Mouse (Mus musculus): ENCODE data around the gene Hmgn1.
A peak's percentile ranks its signal among the peaks of the same experiment; 100 is the strongest.
"Not testable (repeated sequence)": the region's sequence is repeated elsewhere in the genome, so short reads cannot be mapped to it uniquely, and the experiment has no call there.

Hmgn1 gene

DNA sequence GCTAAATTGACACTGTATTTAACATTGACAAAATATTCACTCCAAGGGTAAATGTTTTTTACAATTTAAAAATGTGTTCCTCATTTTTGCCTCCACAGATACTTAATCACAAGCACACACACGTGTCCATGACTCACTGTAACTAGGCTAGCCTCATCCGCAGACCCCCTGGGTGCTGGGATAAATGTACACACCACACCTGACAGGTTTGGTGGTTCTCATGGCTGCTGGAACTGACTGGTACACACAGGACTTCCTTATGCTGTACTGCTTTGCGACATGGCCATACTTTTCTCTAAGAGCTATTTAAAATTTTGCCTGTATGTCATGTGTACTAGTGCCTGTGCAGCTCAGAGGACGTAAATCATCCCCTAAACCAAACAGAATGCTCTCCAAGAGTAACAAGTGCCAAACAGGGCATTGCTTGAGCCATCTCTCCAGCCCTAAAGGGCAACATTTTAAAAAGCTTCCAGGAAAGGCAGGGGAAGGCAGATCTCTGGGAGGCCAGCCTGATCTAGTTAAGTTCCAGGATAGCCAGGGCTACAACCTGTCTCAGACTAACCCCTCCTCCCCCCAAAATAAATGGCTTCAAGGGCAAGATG, 7.4 kb downstream of the Hmgn1 start:
- no peak for DNase-seq

- peak; percentile 6 for DNase-seq
Observed at GRCm38 (mm10) chr16:96114729-96115128, 12.8 kb downstream of the Hmgn1 start.

DNA sequence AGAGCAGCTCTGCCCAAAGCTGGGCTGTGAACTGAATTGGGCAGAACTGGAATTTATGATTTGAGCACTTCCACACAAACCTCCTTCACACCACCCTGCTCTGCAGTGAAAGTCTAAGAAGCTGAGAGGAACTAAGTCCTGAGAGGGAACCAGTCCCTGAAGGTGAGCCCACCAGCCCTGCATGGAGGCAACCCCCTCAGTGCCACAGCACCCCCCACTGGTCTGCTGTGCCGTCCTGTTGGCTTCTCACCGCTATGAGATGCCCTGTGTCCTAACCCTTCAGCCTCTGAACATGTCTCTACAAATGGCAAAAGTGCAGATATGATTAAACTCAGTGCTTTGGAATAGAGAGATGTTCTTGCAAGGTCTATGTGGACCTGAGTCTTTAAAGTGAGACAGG, 14.8 kb downstream of the Hmgn1 start:
- DNase-seq, result no peak

DNA sequence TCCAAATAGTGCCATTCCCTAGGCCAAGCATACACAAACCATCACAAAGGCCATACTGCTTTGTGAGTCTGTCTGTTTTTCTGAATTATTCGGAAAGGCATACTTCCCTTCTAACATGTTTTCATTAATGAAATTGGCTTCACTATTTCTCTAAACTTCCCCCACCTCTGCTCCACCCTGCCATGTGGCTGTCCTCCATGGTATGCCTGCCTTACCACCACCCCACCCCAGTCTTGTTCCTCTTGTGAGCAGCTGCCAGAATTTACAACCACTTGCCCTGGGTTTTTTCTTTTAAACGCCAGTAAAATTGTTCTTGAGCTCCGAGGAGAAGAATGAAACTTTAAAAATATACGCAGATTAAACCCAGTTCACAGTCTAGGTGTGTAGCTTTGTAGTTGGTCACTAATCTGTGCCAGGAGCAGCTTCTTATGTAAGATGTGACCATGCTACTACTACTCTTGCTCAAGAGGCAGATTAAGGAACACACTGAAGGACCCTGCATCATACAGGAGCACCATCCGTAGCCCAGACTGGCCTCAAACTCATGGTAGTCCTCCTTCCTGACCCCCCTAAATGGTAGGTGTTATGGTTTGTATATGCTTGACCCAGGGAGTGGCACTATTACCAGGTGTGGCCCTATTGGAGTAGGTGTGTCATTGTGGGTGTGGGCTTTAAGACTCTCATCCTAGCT, 16.7 kb downstream of the Hmgn1 start:
- DNase-seq, result no peak

DNA sequence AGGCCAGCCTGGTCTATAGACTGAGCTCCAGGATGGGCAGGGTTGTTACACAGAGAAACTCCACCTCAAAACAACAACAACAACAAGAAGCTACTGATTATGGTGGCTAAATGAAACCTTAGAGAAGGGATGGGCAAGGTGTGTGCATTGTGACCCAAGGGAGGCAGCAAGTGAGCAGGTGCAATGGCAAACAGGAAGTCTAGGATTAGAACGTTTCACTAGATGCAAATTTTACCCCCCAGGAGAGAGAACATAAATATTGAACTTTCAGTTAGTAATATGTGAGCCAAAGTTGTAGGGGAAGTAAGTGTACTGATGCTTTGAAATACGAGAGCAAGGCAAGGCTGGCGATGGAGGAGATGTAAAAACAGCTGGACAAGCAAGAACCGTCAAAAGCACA, 17.9 kb downstream of the Hmgn1 start:
- DNase-seq, result no peak

DNA sequence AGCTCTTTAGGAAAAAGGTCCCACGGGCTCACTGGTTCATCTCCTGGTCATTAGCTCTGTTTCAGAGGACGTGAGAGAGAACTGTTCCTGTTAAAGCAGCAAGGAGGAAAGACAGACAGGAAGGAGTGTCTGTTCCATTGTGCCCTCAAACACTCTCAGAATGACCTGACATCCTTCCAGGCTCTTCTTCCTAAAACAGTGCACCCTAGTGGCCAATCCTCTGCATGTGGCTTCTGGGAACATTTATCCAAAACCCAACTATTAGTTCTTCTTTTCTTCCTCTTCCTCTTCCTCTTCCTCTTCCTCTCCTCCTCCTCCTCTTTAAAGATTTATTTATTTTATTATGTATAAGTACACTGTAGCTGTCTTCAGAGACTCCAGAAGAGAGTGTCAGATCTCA, 24.5 kb downstream of the Hmgn1 start:
- peak; percentile 33 for DNase-seq

DNA sequence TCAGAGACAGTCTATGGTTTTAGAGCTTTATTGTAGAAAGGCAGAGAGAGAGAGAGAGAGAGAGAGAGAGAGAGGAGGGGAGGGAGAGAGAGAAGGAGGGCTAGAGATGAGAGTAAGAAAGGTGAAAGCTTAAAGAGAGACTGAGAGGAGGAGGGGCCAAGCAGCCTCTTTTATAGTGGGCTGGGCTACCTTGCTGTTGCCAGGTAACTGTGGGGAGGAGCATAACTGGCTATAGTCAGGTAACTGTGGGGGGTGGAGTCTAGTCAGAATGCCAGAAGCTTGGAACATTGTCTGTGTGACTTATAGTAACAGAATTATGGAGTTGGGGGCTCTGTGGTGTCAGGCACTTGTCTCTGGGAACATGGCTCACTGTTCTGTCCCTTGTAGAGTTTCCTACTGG, 29.7 kb downstream of the Hmgn1 start:
- DNase-seq, result not testable (repeated sequence)

DNA sequence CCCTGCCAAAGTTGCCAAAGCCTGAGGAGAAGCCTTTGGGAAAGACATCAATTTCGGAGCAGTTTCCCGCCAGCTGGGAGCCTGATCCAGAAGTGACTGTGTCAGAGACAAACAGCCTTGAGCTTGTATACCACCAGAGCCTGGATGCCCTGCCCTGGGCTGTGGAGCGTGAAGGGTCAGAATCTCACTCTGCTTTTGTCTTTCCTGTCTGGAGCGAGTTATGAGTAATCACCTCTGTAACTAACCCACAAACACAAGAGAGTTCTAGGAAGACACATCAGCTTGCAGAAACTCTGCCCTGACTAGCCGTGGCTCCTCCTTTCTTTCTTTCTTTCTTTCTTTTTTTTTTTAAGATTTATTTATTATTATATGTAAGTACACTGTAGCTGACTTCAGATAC, 31.6 kb downstream of the Hmgn1 start:
- DNase-seq, result no peak

DNA sequence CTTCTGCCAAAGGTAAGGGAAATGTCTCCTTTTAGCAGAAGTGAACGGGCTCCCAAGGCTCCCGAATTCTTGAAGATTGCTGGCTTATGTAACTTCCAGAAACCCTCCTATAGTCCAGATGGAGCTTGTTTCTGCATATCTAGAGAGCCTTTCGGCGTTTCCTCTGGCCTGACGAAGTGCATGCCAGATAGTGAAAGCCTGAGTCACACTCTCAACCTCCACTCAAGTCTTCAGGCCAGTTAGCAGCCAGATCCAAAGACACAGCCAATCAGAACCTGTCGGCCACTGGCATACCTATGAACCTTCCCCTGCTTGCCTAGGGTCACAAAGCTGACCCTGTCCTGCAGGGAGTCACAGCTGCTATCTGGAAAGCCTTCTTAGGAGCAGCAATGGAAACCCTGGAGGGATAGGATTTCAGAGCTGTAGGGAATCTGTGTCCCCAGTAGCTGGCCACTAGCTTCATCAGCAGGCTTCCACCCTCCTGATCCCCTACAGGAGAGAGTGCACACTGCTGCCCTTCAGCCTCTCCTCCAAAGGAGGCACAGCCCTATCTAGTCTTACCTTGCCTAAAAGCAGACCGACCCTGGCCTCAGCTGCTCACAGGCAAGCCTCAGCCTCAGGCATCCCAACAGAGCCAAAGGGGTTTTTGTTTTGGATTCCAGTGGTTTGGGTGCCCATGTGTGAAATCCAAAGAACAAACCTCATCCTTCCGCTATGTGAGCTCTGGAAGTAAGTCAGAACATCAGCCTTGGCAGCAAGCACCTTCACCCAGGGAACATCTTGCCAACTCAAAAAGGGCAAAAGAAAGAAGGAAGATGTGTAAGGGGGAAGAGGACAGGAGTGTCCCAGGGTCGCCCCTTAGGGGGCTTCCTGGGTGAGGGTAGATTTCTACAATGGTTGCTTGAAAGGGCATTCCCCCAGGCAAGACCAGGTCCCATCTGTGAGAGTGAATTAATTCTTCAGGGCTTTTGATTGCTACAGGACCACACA, 35.7 kb downstream of the Hmgn1 start:
- no peak for DNase-seq

- DNase-seq, result no peak
Observed at GRCm38 (mm10) chr16:96088120-96088519, 39.4 kb downstream of the Hmgn1 start.

- no peak for DNase-seq
Observed at GRCm38 (mm10) chr16:96087436-96087835, 40.1 kb downstream of the Hmgn1 start.

DNA sequence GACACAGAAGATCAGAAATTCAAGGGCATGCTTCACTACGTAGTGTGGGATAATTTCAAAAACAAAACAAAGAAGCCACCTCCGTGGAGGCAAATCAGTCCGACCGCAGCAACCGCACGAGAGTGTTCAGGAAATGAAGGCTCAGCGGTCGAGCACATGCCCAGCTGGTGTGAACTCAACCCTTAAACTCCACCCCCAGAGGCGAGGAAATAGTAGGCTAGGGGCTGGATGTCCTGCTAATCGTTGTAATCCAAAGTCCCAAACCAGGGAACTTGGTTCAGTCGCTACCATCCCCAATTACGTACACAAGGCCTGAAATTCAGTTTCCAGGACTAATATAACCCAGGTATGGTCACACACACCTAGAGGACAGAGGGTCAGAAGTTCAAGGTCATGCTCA, 40.5 kb downstream of the Hmgn1 start:
- DNase-seq, result peak; percentile 67

DNA sequence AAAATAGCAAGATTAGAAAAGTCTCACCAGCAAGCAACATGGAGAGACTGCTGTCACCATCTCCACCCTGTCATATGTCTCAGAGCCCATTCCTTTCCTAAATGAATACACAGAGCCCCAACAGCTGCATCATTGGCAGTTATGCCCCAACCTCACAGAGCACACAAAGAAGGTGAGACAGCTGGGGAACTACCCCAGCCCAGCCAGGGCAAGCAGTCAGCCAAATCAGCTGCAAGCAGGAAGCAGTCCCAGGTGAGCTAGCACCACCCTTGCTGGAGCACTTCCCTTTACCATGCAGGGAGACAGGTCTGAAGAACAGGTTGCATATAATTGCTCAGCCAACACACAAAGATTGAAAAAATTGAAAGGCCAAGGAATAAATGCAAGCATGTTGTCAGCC, 41.9 kb downstream of the Hmgn1 start:
- peak; percentile 79 for DNase-seq

DNA sequence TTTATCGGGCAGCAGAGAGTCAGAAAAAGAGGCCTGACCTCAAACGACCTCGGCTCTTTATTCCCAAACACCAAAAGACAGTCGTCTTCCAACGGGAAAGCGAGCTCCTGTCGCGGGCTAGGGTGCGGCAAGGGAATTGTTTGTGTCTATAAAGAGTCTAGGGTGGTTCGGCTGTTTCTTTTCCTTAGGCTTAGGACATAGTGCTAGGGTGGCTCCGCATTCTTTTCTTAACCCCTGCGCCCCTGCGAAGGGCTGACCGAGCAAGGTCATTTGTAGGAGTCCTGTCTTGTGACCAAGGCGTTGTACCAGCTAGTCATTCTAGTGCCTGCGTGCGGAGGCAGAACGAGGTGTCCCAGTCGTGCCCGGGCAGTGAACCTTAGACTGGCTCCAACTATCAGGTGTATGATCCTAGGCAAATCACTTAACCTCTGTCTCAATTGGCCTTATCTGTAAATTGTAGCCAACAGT, 44.3 kb downstream of the Hmgn1 start:
- DNase-seq, result no peak

DNA sequence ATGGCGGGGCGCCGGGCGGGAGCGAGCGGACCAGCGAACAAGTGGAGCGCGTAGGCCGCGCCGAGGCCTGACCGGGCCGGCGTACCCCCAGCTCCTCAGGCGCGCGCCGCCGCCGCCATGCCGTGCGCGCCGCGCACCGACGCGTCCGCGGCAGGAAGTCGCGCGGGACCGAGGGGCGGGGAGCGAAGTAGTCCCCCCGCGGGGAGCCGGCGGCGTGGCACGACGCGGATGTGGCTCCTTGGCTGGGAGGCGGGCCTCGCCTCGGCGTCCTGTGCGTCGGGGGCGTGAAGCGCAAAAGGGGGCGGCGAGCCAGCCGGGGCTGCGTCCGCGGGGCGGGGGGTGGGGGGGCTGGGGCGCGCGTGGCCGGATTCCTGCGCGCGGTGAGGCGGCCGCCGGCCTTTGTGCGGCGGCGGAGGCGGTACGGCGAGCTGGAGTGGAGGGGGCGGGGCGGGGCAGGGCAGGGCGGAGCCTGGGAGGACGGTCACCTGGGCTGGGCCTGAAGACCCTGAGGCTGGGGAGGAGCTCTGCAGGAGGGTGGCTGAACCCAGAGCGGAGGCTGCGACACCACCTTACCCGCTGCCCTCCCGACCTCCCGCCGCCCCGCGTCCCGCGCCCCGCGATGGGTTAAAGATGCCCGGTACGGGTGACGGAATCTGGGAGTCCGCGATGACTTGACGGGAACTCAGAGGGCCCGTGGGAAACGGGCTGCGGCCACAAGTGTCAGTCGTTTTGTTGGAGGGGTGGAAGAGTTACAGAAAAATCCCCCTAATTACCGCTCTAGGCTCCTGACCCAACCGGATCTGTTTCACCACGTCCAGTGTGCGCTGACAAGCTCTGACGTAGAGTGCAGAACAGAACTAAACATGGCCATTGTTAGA, 45.0 kb downstream of the Hmgn1 start, which contains the start of gene Brwd1:
TSS of gene Brwd1 (minus strand) at position 226 of the 878 bp plus-strand sequence.
- peak; percentile 92 for DNase-seq

DNA sequence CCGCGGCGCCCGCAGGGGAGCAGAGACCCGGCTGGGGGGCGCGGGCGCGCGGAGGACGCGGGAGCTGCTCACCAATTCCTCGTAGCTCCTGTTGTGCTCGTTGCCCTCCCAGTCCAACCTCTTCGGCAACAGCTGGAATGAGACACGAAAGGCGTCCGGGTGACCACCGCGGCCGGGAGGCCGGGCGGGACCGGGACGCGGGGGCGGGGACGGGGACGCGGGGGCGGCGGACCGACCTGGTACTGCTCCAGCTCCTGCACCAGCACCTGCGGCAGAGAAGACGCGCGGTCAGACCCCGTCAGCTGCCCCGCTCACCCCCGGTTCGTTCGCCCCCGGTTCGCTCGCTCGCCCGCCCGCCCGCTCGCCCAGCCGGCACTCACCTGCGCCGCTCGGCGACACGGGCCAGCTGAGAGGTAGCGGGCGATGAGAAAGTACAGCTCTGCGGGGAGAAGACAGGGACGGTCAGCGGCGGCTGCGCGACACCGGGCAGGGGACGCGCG, 45.7 kb downstream of the Hmgn1 start:
- no peak for DNase-seq

DNA sequence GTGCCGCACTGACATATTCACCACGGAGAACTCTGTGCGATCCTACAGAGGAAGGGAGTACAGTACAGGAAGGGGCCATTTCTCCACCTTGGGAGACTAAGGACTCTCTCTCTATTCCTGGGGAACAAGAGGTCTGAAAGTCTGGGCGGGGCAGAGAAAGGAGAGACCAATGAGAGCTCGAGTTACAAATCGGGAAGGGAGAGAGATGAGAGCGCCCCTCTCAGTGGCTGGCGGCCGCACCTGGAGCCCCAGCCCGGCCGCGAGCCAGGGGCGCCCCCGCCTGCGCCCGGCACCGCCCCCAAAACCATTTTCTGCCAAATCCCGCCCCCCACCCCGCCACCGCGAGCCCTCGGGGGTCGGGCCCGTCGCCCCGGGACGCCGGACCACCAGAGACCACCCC, 46.2 kb downstream of the Hmgn1 start:
- peak; percentile 96 for DNase-seq

- no peak for DNase-seq
Observed at GRCm38 (mm10) chr16:96080524-96080923, 47.0 kb downstream of the Hmgn1 start.

Measured in thymus, postnatal 25 days (tissue).